Mouse (Mus musculus): ENCODE results near the gene Ube2t. TPM values are rescaled to one million over a fixed set of nuclear protein-coding genes. Genes with fewer than 3 reads are reported as not detected.

Gene Ube2t
- polyA plus RNA-seq, 1 experiment from 2014 or later: 35.1 TPM

Other genes starting within 250 kb of the Ube2t start
- gene Ppp1r12b, start 6.6 kb upstream of the Ube2t start, polyA plus RNA-seq (2014; fragmentation: Nextera tagmentation; extraction: Ambion mirVana): 28.9 and 32.8 TPM in 2 replicates
- gene Lgr6, start 142.7 kb downstream of the Ube2t start, polyA plus RNA-seq (2014; fragmentation: Nextera tagmentation; extraction: Ambion mirVana): 1.5 and 1.8 TPM in 2 replicates
- 1.1 and 1.2 TPM in 2 replicates for gene Ptpn7, start 170.1 kb downstream of the Ube2t start, polyA plus RNA-seq (2014; fragmentation: Nextera tagmentation; extraction: Ambion mirVana)
- gene Arl8a, start 184.3 kb downstream of the Ube2t start, polyA plus RNA-seq (2014; fragmentation: Nextera tagmentation; extraction: Ambion mirVana): 55.5 and 57.4 TPM in 2 replicates
- 0.69 and 0.71 TPM in 2 replicates for gene Gpr37l1, start 205.1 kb downstream of the Ube2t start, polyA plus RNA-seq (2014; fragmentation: Nextera tagmentation; extraction: Ambion mirVana)